Mouse (Mus musculus) NIH3T3 (cell line): ENCODE measurements at regions not wholly inside any gene's neighbourhood (a gene's known extent, or its start where the extent isn't known, plus 50 kb on each side); places are given as distances from the start of the nearest gene placed in this dataset.

ENCODE experiments used
- DNase-seq: peaks from one replicate; pipeline ENCODE4 v3.0.0-alpha.2; 2012; ENCODE audit warnings: low read depth

- DNase-seq: peak; percentile 10
Measured at GRCm38 (mm10) chr11:92967288-92967687, 130.5 kb upstream of the Car10 start.

GRCm38 (mm10) chr11:92999603-93000002 lies 98.2 kb upstream of the Car10 start:
- no peak for DNase-seq

GRCm38 (mm10) chr11:93005991-93006390 lies 91.8 kb upstream of the Car10 start:
- no peak for DNase-seq

GRCm38 (mm10) chr11:93025981-93026380 lies 71.8 kb upstream of the Car10 start:
- DNase-seq: no peak

GRCm38 (mm10) chr11:93035509-93035908 lies 62.3 kb upstream of the Car10 start:
- DNase-seq: no peak

- DNase-seq: no peak
Measured at GRCm38 (mm10) chr11:93037846-93038245, 60.0 kb upstream of the Car10 start.

GRCm38 (mm10) chr11:93039325-93039724 lies 58.5 kb upstream of the Car10 start:
- no peak for DNase-seq

GRCm38 (mm10) chr11:93040816-93041215 lies 57.0 kb upstream of the Car10 start:
- DNase-seq: no peak

GRCm38 (mm10) chr11:93044998-93045397 lies 52.8 kb upstream of the Car10 start:
- DNase-seq: no peak
